Mouse (Mus musculus): ENCODE measurements at regions not wholly inside any gene's neighbourhood (a gene's known extent, or its start where the extent isn't known, plus 50 kb on each side); places are given as distances from the start of the nearest gene placed in this dataset.

- TF ChIP-seq CTCF (conservative IDR thresholded peaks at IDR 0.05; ENCODE audit: insufficient read depth, insufficient read length, low read depth, low read length) (no peak), POLR2A (IDR thresholded peaks at IDR 0.05; ENCODE audit: low read depth, low read length) (no peak)
Observed at GRCm38 (mm10) chr14:103939867-103940266, 95.7 kb upstream of the Ednrb start.

Data from kidney, adult 2 months (tissue).